Mouse (Mus musculus): Measurements from ENCODE around the gene D230025D16Rik. TPM values are rescaled to one million over a fixed set of nuclear protein-coding genes. Genes with fewer than 3 reads are reported as not detected.
"Not testable (repeated sequence)": the region's sequence is repeated elsewhere in the genome, so short reads cannot be mapped to it uniquely, and the experiment has no call there.

The D230025D16Rik gene
- total and polyA plus RNA-seq, 2 experiments = 54.9 to 67.3 TPM

- Histone ChIP-seq H3K79me2 (ENCODE audit: control insufficient read depth, insufficient read depth, low read length) (peaks cover 34% of the 10 kb centered on the region; the same call in 1 of the 2 replicates), H3K9ac (ENCODE audit: low read depth, low read length) (no peak overlapping the region), H3K4me1 (ENCODE audit: control insufficient read depth, insufficient read depth, low read length) (peaks cover 24% of the 10 kb centered on the region), H3K4me3 (ENCODE audit: insufficient read depth, low read depth, low read length) (no peak overlapping the region), H3K27me3 (ENCODE audit: control insufficient read depth, insufficient read depth, low read length) (no peaks in the 10 kb centered on the region), H3K27ac (replicated peaks; ENCODE audit: insufficient read depth, low read depth, low read length) (no peak overlapping the region), H3K36me3 (ENCODE audit: control insufficient read depth, insufficient read depth, low read length) (peaks cover 66% of the 10 kb centered on the region)
- 75% methylated on average over 12 of the region's 12 CpGs for WGBS
- TF ChIP-seq POLR2A (IDR thresholded peaks at IDR 0.05; ENCODE audit: extremely low read depth, insufficient read depth, low read length) (no peak), CTCF (IDR thresholded peaks at IDR 0.05; ENCODE audit: low read depth, low read length) (no peak)
- DNase-seq (ENCODE audit: extremely low read depth, low read depth, low spot score) = no peak
These were observed 6.8 kb downstream of the D230025D16Rik start for GRCm38 (mm10) chr8:105231503-105232320.

GRCm38 (mm10) chr8:105232321-105232693 lies 7.4 kb downstream of the D230025D16Rik start:
- DNase-seq (ENCODE audit: extremely low read depth, low read depth, low spot score); H3K27me3 ChIP-seq (ENCODE audit: control insufficient read depth, insufficient read depth, low read length); H3K4me3 ChIP-seq (ENCODE audit: insufficient read depth, low read depth, low read length); H3K27ac ChIP-seq (replicated peaks; ENCODE audit: insufficient read depth, low read depth, low read length); H3K9ac ChIP-seq (ENCODE audit: low read depth, low read length): not testable (repeated sequence)
- Histone ChIP-seq H3K36me3 (ENCODE audit: control insufficient read depth, insufficient read depth, low read length) (peaks cover 68% of the 10 kb centered on the region), H3K79me2 (ENCODE audit: control insufficient read depth, insufficient read depth, low read length) (peaks cover 30% of the 10 kb centered on the region; the same call in 1 of the 2 replicates), H3K4me1 (ENCODE audit: control insufficient read depth, insufficient read depth, low read length) (peaks cover 24% of the 10 kb centered on the region)
- 93% methylated on average over 4 of the region's 4 CpGs for WGBS

GRCm38 (mm10) chr8:105233126-105233935 lies 8.4 kb downstream of the D230025D16Rik start:
- H3K27ac ChIP-seq (replicated peaks; ENCODE audit: insufficient read depth, low read depth, low read length) = no peak overlapping the region
- H3K9ac ChIP-seq (ENCODE audit: low read depth, low read length) = no peak overlapping the region

GRCm38 (mm10) chr8:105235206-105235605 lies 10.3 kb downstream of the D230025D16Rik start:
- TF ChIP-seq POLR2A (IDR thresholded peaks at IDR 0.05; ENCODE audit: extremely low read depth, insufficient read depth, low read length) (no peak), CTCF (IDR thresholded peaks at IDR 0.05; ENCODE audit: low read depth, low read length) (no peak)
- H3K27me3 ChIP-seq (ENCODE audit: control insufficient read depth, insufficient read depth, low read length) = no peaks in the 10 kb centered on the region
- peak; percentile 41 for DNase-seq (ENCODE audit: extremely low read depth, low read depth, low spot score)
- H3K4me3 ChIP-seq (ENCODE audit: insufficient read depth, low read depth, low read length) = no peak overlapping the region
- H3K27ac ChIP-seq (replicated peaks; ENCODE audit: insufficient read depth, low read depth, low read length) = no peak overlapping the region
- peaks cover 82% of the 10 kb centered on the region for H3K36me3 ChIP-seq (ENCODE audit: control insufficient read depth, insufficient read depth, low read length)
- no peak overlapping the region for H3K9ac ChIP-seq (ENCODE audit: low read depth, low read length)
- H3K4me1 ChIP-seq (ENCODE audit: control insufficient read depth, insufficient read depth, low read length) = peaks cover 8% of the 10 kb centered on the region
- WGBS = 13% methylated on average over 1 of the region's 1 CpGs
- peaks cover 13% of the 10 kb centered on the region; the same call in 1 of the 2 replicates for H3K79me2 ChIP-seq (ENCODE audit: control insufficient read depth, insufficient read depth, low read length)

More at GRCm38 (mm10) chr8:105233126-105233935, 8.4 kb downstream of the D230025D16Rik start:
- Histone ChIP-seq H3K4me1 (ENCODE audit: control insufficient read depth, insufficient read depth, low read length) (peaks cover 18% of the 10 kb centered on the region), H3K36me3 (ENCODE audit: control insufficient read depth, insufficient read depth, low read length) (peaks cover 72% of the 10 kb centered on the region), H3K79me2 (ENCODE audit: control insufficient read depth, insufficient read depth, low read length) (peaks cover 25% of the 10 kb centered on the region; the same call in 1 of the 2 replicates), H3K27me3 (ENCODE audit: control insufficient read depth, insufficient read depth, low read length) (no peaks in the 10 kb centered on the region), H3K4me3 (ENCODE audit: insufficient read depth, low read depth, low read length) (no peak overlapping the region)
- DNase-seq (ENCODE audit: extremely low read depth, low read depth, low spot score) = no peak
- TF ChIP-seq CTCF (IDR thresholded peaks at IDR 0.05; ENCODE audit: low read depth, low read length) = no peak
- WGBS = 63% methylated on average over 1 of the region's 1 CpGs

GRCm38 (mm10) chr8:105237442-105238142 lies 12.6 kb downstream of the D230025D16Rik start:
- Histone ChIP-seq H3K4me1 (ENCODE audit: control insufficient read depth, insufficient read depth, low read length) (no peaks in the 10 kb centered on the region; the same call in 1 of the 2 replicates), H3K36me3 (ENCODE audit: control insufficient read depth, insufficient read depth, low read length) (peaks cover 84% of the 10 kb centered on the region), H3K27me3 (ENCODE audit: control insufficient read depth, insufficient read depth, low read length) (no peaks in the 10 kb centered on the region), H3K27ac (replicated peaks; ENCODE audit: insufficient read depth, low read depth, low read length) (no peak overlapping the region), H3K79me2 (ENCODE audit: control insufficient read depth, insufficient read depth, low read length) (peaks cover 3% of the 10 kb centered on the region; the same call in 1 of the 2 replicates), H3K9ac (ENCODE audit: low read depth, low read length) (no peak overlapping the region), H3K4me3 (ENCODE audit: insufficient read depth, low read depth, low read length) (no peak overlapping the region)
- no peak for DNase-seq (ENCODE audit: extremely low read depth, low read depth, low spot score)
- no peak for TF ChIP-seq CTCF (IDR thresholded peaks at IDR 0.05; ENCODE audit: low read depth, low read length)
- TF ChIP-seq POLR2A (IDR thresholded peaks at IDR 0.05; ENCODE audit: extremely low read depth, insufficient read depth, low read length) = no peak
- WGBS = 81% methylated on average over 14 of the region's 14 CpGs
